ENCODE assay signal across 15 mouse cellular contexts in the genomic region with DNA sequence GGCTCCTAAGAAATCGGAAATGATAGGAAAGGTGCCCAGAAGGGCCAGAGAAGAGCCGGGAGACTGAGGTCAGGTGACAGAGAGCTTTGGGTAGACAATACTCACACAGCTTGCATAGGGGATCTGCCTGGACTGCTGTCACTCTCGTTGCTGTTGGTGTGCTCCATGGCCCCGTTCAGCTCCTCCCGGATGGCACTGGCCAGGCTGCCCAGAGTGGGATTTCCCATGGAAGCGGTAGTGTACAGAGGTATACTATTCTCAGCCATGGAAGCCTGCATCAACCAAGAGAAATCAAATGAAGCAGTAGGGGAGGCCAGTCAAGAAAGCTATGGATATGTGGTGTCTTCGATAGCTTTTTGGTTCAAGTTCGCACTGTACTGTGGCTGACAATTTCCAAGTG.
"Had no signal": no experiment of that assay in that cellular context is flagged by ENCODE, and none has a peak within 500 bp of the region (broad histone marks: within the 10 kb centered on the region; RNA-seq: fewer than 3 reads in every experiment).

No protein-coding gene starts in this region.

- H3K4me3 ChIP-seq: neural tube, embryonic 13.5 days; neural tube, embryonic 15.5 days; stomach, embryonic 15.5 days had no signal

- H3K27ac ChIP-seq: neural tube, embryonic 13.5 days; neural tube, embryonic 15.5 days; stomach, embryonic 15.5 days; stomach, postnatal 0 days had no signal

- H3K36me3 ChIP-seq: neural tube, embryonic 15.5 days had no signal

- H3K27me3 ChIP-seq: neural tube, embryonic 13.5 days; neural tube, embryonic 15.5 days; stomach, embryonic 15.5 days had no signal

- DNase-seq: retina, postnatal 1 day; right cerebral cortex, adult 18-20 months; right cerebral cortex, postnatal 14 days; right cerebral cortex, postnatal 25 days; right cerebral cortex, postnatal 4 days; spleen, adult 18-20 months; thymus, adult 18-20 months; thymus, adult 2 months; thymus, postnatal 14 days; thymus, postnatal 25 days; thymus, postnatal 36 days had no signal

- H3K9ac ChIP-seq: neural tube, embryonic 13.5 days; neural tube, embryonic 15.5 days; stomach, embryonic 15.5 days had no signal

- H3K4me1 ChIP-seq: stomach, embryonic 15.5 days had no signal

- H3K9me3 ChIP-seq: neural tube, embryonic 13.5 days; neural tube, embryonic 15.5 days; stomach, embryonic 15.5 days had no signal
